Mouse (Mus musculus) lung, embryonic 15.5 days (tissue): ENCODE data around the gene Ttll1. TPM values are rescaled to one million over a fixed set of nuclear protein-coding genes. Genes with fewer than 3 reads are reported as not detected.
A peak's percentile ranks its signal among the peaks of the same experiment; 100 is the strongest.

Experiments
- ATAC-seq: fragments of 200-750 bp; cut with Nextera tagmentation; 2 replicates; pipeline ENCODE4 v1.8.0; 2017; ENCODE audit warnings: moderate number of reproducible peaks, borderline replicate concordance; ENCODE audit not compliant: low FRiP score, low TSS enrichment; ENCODE audit errors: extremely low read depth
- H3K27ac ChIP-seq: fragments of 300-500 bp; sonication (generic); 2 replicates; pipeline ENCODE4 v1.5.1; 2015; ENCODE audit warnings: moderate library complexity, mild to moderate bottlenecking, inconsistent platforms
- H3K27me3 ChIP-seq: fragments of 300-500 bp; sonication (generic); 2 replicates; pipeline ENCODE4 v1.6.1; 2015; ENCODE audit warnings: inconsistent platforms
- H3K36me3 ChIP-seq: fragments of 300-500 bp; sonication (generic); 2 replicates; pipeline ENCODE4 v1.6.1; 2015; ENCODE audit warnings: inconsistent platforms
- H3K4me1 ChIP-seq: fragments of 300-500 bp; sonication (generic); 2 replicates; pipeline ENCODE4 v1.6.1; 2015; ENCODE audit warnings: inconsistent platforms
- H3K4me2 ChIP-seq: fragments of 300-500 bp; sonication (generic); 2 replicates; pipeline ENCODE4 v1.6.1; 2015; ENCODE audit warnings: inconsistent platforms, mild to moderate bottlenecking, moderate library complexity
- H3K4me3 ChIP-seq: fragments of 300-500 bp; sonication (generic); 2 replicates; pipeline ENCODE4 v1.5.1; 2015; ENCODE audit warnings: mild to moderate bottlenecking, inconsistent platforms
- H3K9ac ChIP-seq: fragments of 300-500 bp; sonication (generic); 2 replicates; pipeline ENCODE4 v1.6.1; 2015; ENCODE audit warnings: inconsistent platforms
- H3K9me3 ChIP-seq: fragments of 300-500 bp; sonication (generic); 2 replicates; pipeline ENCODE4 v1.6.1; 2016; ENCODE audit warnings: inconsistent platforms
- WGBS: fragments of 180-500 bp; shearing (Covaris S2); methylation state at CpG from one replicate; pipeline ENCODE4 v1.1.7; 2015; 5-methylcytosine and 5-hydroxymethylcytosine counted together
- polyA plus RNA-seq: library from polyadenylated mRNA; unstranded; fragments of >200 nt; fragmentation: Nextera tagmentation; extraction: Ambion mirVana; gene quantifications from 2 replicates; pipeline ENCODE4 v1.2.1, GENCODE M21; 2015

Gene Ttll1
- polyA plus RNA-seq, 1 experiment from 2014 or later: 23.1 TPM

GRCm38 (mm10) chr15:83532606-83533005, 21.9 kb upstream of the Ttll1 start:
- Histone ChIP-seq H3K4me3 (no peak overlapping the region), H3K36me3 (no peaks in the 10 kb centered on the region), H3K27ac (no peak overlapping the region), H3K9ac (no peak overlapping the region), H3K27me3 (peaks cover 4% of the 10 kb centered on the region), H3K4me2 (no peak overlapping the region), H3K9me3 (no peaks in the 10 kb centered on the region), H3K4me1 (peaks cover 31% of the 10 kb centered on the region)
- ATAC-seq: no peak
- 73% methylated on average over 7 of the region's 7 CpGs for WGBS

DNA sequence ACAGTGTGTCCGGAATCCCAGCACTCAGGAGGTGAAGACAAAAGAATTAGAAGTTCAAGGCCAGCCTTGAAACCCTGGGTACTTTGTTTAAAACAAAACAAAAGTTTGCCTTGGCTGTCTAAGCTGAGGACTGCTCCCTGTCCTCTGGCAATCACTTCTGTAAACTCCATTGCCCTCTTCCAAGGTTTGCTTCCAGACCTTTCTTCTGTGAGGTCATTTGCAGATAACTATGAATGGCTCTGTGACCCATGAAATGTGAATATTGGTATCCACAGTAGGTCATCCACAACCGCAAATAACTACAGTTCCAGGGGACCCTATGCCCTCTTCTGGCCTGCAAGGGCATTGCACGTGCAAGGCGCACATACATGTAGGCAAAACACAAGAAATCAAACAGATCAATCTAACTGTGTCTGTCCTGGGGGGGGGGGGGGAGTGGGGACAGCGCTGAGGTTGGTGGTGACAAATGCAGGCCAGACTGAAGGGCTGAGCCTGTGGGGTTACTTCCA, 21.3 kb upstream of the Ttll1 start:
- Histone ChIP-seq H3K36me3 (no peaks in the 10 kb centered on the region), H3K27me3 (peaks cover 10% of the 10 kb centered on the region), H3K4me3 (no peak overlapping the region), H3K4me2 (no peak overlapping the region), H3K27ac (no peak overlapping the region), H3K4me1 (peaks cover 33% of the 10 kb centered on the region), H3K9me3 (no peaks in the 10 kb centered on the region), H3K9ac (no peak overlapping the region)
- 84% methylated on average over 5 of the region's 5 CpGs for WGBS
- no peak for ATAC-seq

- H3K4me2 ChIP-seq: no peak overlapping the region; the same call in 1 of the 2 replicates
- H3K9ac ChIP-seq: no peak overlapping the region
- H3K4me3 ChIP-seq: no peak overlapping the region
- no peak for ATAC-seq
- H3K36me3 ChIP-seq: no peaks in the 10 kb centered on the region
- peaks cover 22% of the 10 kb centered on the region for H3K27me3 ChIP-seq
- H3K4me1 ChIP-seq: peaks cover 42% of the 10 kb centered on the region
- peak overlapping the region; percentile 80 for H3K27ac ChIP-seq
- H3K9me3 ChIP-seq: no peaks in the 10 kb centered on the region
- WGBS: 51% methylated on average over 6 of the region's 6 CpGs
Observed at GRCm38 (mm10) chr15:83530688-83531087, 20.0 kb upstream of the Ttll1 start.

DNA sequence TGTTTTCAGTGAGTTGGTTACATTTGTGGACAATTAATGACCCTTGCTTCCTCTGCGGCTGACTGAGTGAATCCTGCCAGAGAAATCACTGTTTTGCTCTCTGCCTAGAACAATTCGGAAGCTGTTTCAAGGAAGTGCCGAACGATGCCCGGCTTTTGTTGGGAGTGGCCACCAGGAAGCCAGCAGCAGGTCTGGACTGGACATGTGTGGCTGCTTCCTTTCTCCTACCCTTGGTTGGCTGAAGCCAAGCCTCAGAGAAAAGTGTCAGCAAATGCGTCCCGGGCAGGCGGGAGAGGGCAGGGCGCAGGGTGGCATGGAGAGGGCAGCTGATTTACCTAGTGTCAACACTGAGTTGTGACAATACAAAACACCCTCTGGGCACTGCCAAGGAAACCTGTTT, 19.5 kb upstream of the Ttll1 start:
- WGBS: 53% methylated on average over 9 of the region's 9 CpGs
- H3K36me3 ChIP-seq: no peaks in the 10 kb centered on the region
- peaks cover 41% of the 10 kb centered on the region for H3K4me1 ChIP-seq
- no peak overlapping the region for H3K4me3 ChIP-seq
- no peaks in the 10 kb centered on the region for H3K9me3 ChIP-seq
- no peak overlapping the region for H3K9ac ChIP-seq
- ATAC-seq: 0 out of 2 replicates have a peak, but pooled peaks have one; percentile 23
- no peak overlapping the region for H3K4me2 ChIP-seq
- peak overlapping the region; percentile 80 for H3K27ac ChIP-seq
- H3K27me3 ChIP-seq: peaks cover 27% of the 10 kb centered on the region

DNA sequence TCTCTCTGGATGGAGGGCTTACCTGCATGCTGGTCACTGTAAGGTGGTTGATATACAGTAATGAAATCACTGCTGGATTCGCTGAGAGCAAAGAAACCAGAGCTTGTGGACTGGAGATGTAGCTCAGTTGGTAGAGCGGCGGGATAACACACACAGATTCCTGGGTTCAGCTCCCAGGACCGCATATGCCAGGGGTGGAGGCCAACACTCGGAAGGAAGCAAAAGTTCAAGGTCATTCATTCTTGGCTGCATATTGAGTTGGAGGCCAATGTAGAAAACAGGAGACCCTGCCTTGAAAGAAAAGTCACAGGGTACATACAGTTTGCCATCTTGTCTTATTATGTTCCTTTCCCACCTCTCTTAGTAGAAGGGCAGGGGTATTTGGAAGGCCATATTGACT, 19.1 kb upstream of the Ttll1 start:
- 57% methylated on average over 5 of the region's 5 CpGs for WGBS
- Histone ChIP-seq H3K9ac (no peak overlapping the region), H3K36me3 (no peaks in the 10 kb centered on the region), H3K9me3 (no peaks in the 10 kb centered on the region), H3K4me3 (no peak overlapping the region), H3K4me1 (peaks cover 36% of the 10 kb centered on the region), H3K27me3 (peaks cover 31% of the 10 kb centered on the region), H3K4me2 (no peak overlapping the region), H3K27ac (peak overlapping the region; percentile 80)
- ATAC-seq: no peak

DNA sequence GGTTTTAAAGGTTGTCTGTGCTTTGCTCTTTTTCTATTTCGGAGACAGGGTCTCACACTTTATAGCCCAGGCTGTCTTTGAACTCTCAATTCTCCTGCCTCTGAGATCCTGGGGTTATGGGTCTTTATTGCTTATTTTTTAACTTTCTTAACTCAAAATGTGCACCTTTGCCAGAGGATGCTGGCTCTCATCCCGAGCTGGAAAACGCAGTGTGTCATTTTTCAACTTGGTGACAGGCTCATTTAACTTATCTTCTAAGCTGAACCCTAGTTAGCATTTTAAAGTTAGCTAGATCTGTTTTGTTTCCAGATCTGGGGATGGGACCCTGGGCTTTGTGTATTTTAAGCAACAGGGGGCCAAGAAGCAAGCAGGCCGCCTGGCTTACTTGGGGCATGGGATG, 18.2 kb upstream of the Ttll1 start:
- no peak overlapping the region for H3K9ac ChIP-seq
- no peak for ATAC-seq
- H3K36me3 ChIP-seq: no peaks in the 10 kb centered on the region
- no peaks in the 10 kb centered on the region for H3K9me3 ChIP-seq
- H3K4me2 ChIP-seq: peak overlapping the region; percentile 95; the same call in 1 of the 2 replicates
- no peak overlapping the region for H3K4me3 ChIP-seq
- H3K27ac ChIP-seq: peak overlapping the region; percentile 80; the same call in 1 of the 2 replicates
- WGBS: 49% methylated on average over 4 of the region's 4 CpGs
- H3K4me1 ChIP-seq: peaks cover 36% of the 10 kb centered on the region
- peaks cover 40% of the 10 kb centered on the region for H3K27me3 ChIP-seq

GRCm38 (mm10) chr15:83527747-83528146, 17.1 kb upstream of the Ttll1 start:
- H3K9ac ChIP-seq: no peak overlapping the region
- peak overlapping the region; percentile 95 for H3K4me2 ChIP-seq
- H3K27me3 ChIP-seq: peaks cover 44% of the 10 kb centered on the region
- no peaks in the 10 kb centered on the region for H3K36me3 ChIP-seq
- peak overlapping the region; percentile 59 for H3K4me3 ChIP-seq
- peaks cover 36% of the 10 kb centered on the region for H3K4me1 ChIP-seq
- no peaks in the 10 kb centered on the region for H3K9me3 ChIP-seq
- H3K27ac ChIP-seq: no peak overlapping the region
- WGBS: 70% methylated on average over 2 of the region's 2 CpGs
- ATAC-seq: no peak

GRCm38 (mm10) chr15:83527092-83527437, 16.4 kb upstream of the Ttll1 start:
- Histone ChIP-seq H3K9ac (peak overlapping the region; percentile 54), H3K4me3 (peak overlapping the region; percentile 59), H3K4me2 (peak overlapping the region; percentile 95), H3K36me3 (no peaks in the 10 kb centered on the region), H3K9me3 (no peaks in the 10 kb centered on the region), H3K27ac (no peak overlapping the region), H3K4me1 (peaks cover 36% of the 10 kb centered on the region), H3K27me3 (peaks cover 44% of the 10 kb centered on the region)
- under 1% methylated on average over 26 of the region's 26 CpGs for WGBS
- no peak for ATAC-seq

GRCm38 (mm10) chr15:83526424-83527091, 15.9 kb upstream of the Ttll1 start, which contains the start of gene Bik:
TSS of gene Bik (plus strand) at chr15:83526862.
- Histone ChIP-seq H3K9ac (peak within 1 kb of the TSS; percentile 54), H3K4me2 (peak within 1 kb of the TSS; percentile 95), H3K36me3 (no peaks in the 10 kb centered on the region), H3K27ac (no peak within 1 kb of the TSS), H3K4me3 (peak within 1 kb of the TSS; percentile 59), H3K9me3 (no peaks in the 10 kb centered on the region), H3K4me1 (peaks cover 36% of the 10 kb centered on the region), H3K27me3 (peaks cover 44% of the 10 kb centered on the region)
- ATAC-seq: peak; percentile 78; the same call in 1 of the 2 replicates
- WGBS: 1% methylated on average over 36 of the region's 45 CpGs

DNA sequence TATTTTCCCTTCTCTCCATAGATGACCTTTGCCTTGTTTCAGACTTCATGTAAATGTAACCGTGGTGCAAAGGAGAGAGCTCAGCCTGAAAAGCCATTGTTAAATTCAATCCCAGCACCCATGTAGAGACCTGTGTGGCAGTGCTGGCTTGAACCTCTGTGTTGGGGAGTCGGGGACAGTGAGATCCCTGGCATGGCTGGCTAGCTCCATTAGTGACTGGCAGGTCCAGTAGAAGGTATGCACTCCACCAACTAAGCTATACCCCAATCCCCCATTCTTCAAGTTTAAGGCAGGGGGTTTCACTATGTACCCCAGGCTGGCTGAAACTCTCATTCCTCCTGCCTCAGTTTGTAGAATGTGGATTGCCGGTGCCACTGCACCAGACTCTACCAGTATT, 13.6 kb upstream of the Ttll1 start:
- no peaks in the 10 kb centered on the region for H3K9me3 ChIP-seq

DNA sequence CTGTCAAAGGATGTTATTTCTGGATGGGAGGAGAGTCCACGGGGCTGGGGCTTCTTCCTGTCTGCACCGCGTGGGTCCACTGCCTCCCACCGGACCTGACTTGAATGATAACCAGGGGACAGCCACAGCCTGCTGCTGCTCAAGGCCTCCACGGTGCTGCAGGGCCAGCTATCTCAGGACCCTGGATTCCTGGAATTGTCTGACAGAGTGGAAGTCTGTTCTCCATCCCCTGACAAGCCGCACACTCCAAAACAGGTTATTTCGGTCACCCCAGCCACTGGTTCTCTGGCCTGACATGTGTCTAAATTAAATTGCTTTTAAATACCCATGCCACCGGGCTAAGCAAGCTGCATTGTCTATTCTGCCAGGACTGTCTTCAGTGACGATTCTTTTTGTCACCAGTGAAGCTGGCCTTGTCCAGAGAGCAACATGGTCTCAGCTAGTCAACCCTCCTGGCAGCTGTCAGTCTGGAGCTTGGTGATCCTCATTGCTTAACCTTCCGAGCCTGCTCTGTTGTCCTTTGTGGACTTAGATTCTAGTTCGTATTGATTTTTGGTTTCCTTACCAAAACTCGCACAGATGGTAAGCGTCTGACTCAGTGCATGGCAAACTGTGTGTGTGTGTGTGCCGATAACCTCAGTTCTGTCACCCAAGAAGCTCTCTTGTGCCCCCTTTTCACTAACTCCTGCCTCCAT, 13.1 kb upstream of the Ttll1 start:
- peaks cover 44% of the 10 kb centered on the region for H3K27me3 ChIP-seq
- H3K9ac ChIP-seq: no peak overlapping the region
- no peak overlapping the region for H3K4me3 ChIP-seq
- H3K4me1 ChIP-seq: peaks cover 16% of the 10 kb centered on the region
- H3K9me3 ChIP-seq: no peaks in the 10 kb centered on the region
- no peak for ATAC-seq
- H3K4me2 ChIP-seq: no peak overlapping the region
- 46% methylated on average over 14 of the region's 14 CpGs for WGBS
- no peaks in the 10 kb centered on the region for H3K36me3 ChIP-seq
- H3K27ac ChIP-seq: no peak overlapping the region

More for the DNA sequence above, 13.6 kb upstream of the Ttll1 start:
- peaks cover 44% of the 10 kb centered on the region for H3K27me3 ChIP-seq
- no peaks in the 10 kb centered on the region for H3K36me3 ChIP-seq
- H3K4me1 ChIP-seq: peaks cover 21% of the 10 kb centered on the region
- H3K4me2 ChIP-seq: no peak overlapping the region
- no peak overlapping the region for H3K9ac ChIP-seq
- no peak for ATAC-seq
- WGBS: 73% methylated on average over 3 of the region's 3 CpGs
- no peak overlapping the region for H3K4me3 ChIP-seq
- H3K27ac ChIP-seq: no peak overlapping the region

GRCm38 (mm10) chr15:83523196-83523595, 12.5 kb upstream of the Ttll1 start:
- Histone ChIP-seq H3K9ac (no peak overlapping the region), H3K4me3 (no peak overlapping the region), H3K9me3 (no peaks in the 10 kb centered on the region), H3K4me2 (no peak overlapping the region), H3K27me3 (peaks cover 44% of the 10 kb centered on the region), H3K36me3 (no peaks in the 10 kb centered on the region), H3K4me1 (peaks cover 22% of the 10 kb centered on the region), H3K27ac (no peak overlapping the region)
- 33% methylated on average over 7 of the region's 7 CpGs for WGBS
- ATAC-seq: no peak
